ENCODE assay signal across 8 mouse cellular contexts in the genomic region with DNA sequence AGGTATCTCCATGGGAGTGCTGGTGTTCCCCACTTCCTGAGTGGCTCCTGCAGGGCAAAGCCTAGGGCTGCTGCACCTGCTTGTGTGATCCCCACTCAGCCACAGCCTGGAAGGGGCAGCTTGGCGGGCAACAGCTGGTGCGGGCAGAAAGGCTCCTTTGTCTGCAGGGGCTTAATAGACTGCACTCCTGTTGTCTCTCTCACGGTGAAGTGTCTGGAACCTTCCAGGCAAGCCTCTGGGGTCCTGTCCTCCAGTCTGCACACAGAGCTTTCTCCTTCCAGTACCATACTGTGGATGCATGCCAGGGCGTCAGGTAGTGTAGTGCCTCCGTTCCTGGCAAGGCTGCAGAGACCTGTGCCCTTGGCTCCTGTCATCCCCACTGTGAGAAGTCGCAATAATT. TPM values are rescaled to one million over a fixed set of nuclear protein-coding genes. Genes with fewer than 3 reads are reported as not detected.
DNase-seq lines count a peak whose midpoint lies in the region; ATAC-seq lines count a peak whose summit lies in the region.

No protein-coding gene starts in this region.

- H3K36me3 ChIP-seq in megakaryocyte, embryonic 14.5 days (replicated peaks; ENCODE audit: low read length), result peaks cover 69% of the 10 kb centered on the region
- H3K36me3 ChIP-seq in limb, embryonic 12.5 days, result peaks cover 57% of the 10 kb centered on the region
- peaks cover 17% of the 10 kb centered on the region; the same call in 1 of the 2 replicates for H3K36me3 ChIP-seq in stomach, embryonic 15.5 days

- H3K9me3 ChIP-seq in megakaryocyte, embryonic 14.5 days, result no peaks in the 10 kb centered on the region
- no peaks in the 10 kb centered on the region for H3K9me3 ChIP-seq in limb, embryonic 12.5 days
- H3K9me3 ChIP-seq in stomach, embryonic 15.5 days, result no peaks in the 10 kb centered on the region

- peak overlapping the region; percentile 93 for H3K4me2 ChIP-seq in limb, embryonic 12.5 days
- H3K4me2 ChIP-seq in stomach, embryonic 15.5 days, result peak overlapping the region; percentile 95

- H3K27me3 ChIP-seq in megakaryocyte, embryonic 14.5 days (replicated peaks), result no peaks in the 10 kb centered on the region
- no peaks in the 10 kb centered on the region for H3K27me3 ChIP-seq in limb, embryonic 12.5 days
- H3K27me3 ChIP-seq in stomach, embryonic 15.5 days (replicated peaks), result no peaks in the 10 kb centered on the region

- H3K4me1 ChIP-seq in megakaryocyte, embryonic 14.5 days, result peaks cover 74% of the 10 kb centered on the region
- H3K4me1 ChIP-seq in limb, embryonic 12.5 days (replicated peaks), result peaks cover 34% of the 10 kb centered on the region
- peaks cover 39% of the 10 kb centered on the region for H3K4me1 ChIP-seq in stomach, embryonic 15.5 days

- H3K4me3 ChIP-seq in megakaryocyte, embryonic 14.5 days (replicated peaks), result peak overlapping the region; percentile 100
- H3K4me3 ChIP-seq in limb, embryonic 12.5 days (replicated peaks), result peak overlapping the region; percentile 92; the same call in 1 of the 2 replicates
- peak overlapping the region; percentile 95 for H3K4me3 ChIP-seq in stomach, embryonic 15.5 days (replicated peaks)

- ATAC-seq in megakaryocyte, adult 5-6 weeks (ENCODE audit: poor library complexity, severe bottlenecking), result no peak
- no peak for ATAC-seq in limb, embryonic 12.5 days (ENCODE audit: insufficient number of reproducible peaks, insufficient read depth, low FRiP score, low TSS enrichment, low read depth)
- no peak for ATAC-seq in stomach, embryonic 15.5 days (ENCODE audit: insufficient read depth, low FRiP score, low read depth)

- peak; percentile 29 for DNase-seq in adrenal gland, adult 2 months
- DNase-seq in adrenal gland, postnatal 4 days (ENCODE audit: low spot score in 2 of 2), result no peak
- DNase-seq in left cerebral cortex, postnatal 25 days (ENCODE audit: low spot score in 2 of 2), result no peak
- DNase-seq in ovary, adult 18-20 months (ENCODE audit: low spot score), result no peak

- intact Hi-C loops in left cerebral cortex, postnatal 25 days (cut with DNase I), result no loop called here

- H3K27ac ChIP-seq in limb, embryonic 12.5 days, result no peak overlapping the region
- no peak overlapping the region for H3K27ac ChIP-seq in stomach, embryonic 15.5 days

- no peak overlapping the region for H3K9ac ChIP-seq in limb, embryonic 12.5 days (replicated peaks)
- H3K9ac ChIP-seq in stomach, embryonic 15.5 days, result 0 out of 2 replicates have a peak overlapping the region, but pooled peaks have one; percentile 86

- 81% methylated on average over 6 of the region's 6 CpGs for WGBS in limb, embryonic 12.5 days
- 68% methylated on average over 6 of the region's 6 CpGs for WGBS in stomach, embryonic 15.5 days

RNA-seq across cellular contexts. Expression of gene Stk11, which starts 2.9 kb away (rescaled TPM):
- 100 to 1,000 TPM; 153 to 156 TPM for total RNA-seq in adrenal gland, adult 2 months (2021)
- polyA plus RNA-seq in adrenal gland, adult 2 months (2012; rRNA removed), result 151 and 159 TPM in 2 replicates
- 100 to 1,000 TPM; 130 to 139 TPM for total RNA-seq in adrenal gland, postnatal 4 days (2021)
- polyA plus RNA-seq in megakaryocyte, embryonic 14.5 days (2012; ENCODE audit: insufficient read depth, low replicate concordance), result 153 and 200 TPM in 2 replicates
- 58.0 and 60.7 TPM in 2 replicates for total RNA-seq in megakaryocyte, adult 5-6 weeks (2015)
- total RNA-seq in megakaryocyte, adult 5-6 weeks (2017), result 142 and 146 TPM in 2 replicates
- polyA plus RNA-seq in limb, embryonic 12.5 days (2016; fragmentation: Nextera tagmentation; extraction: Ambion mirVana), result 16.1 and 18.1 TPM in 2 replicates
- polyA plus RNA-seq in stomach, embryonic 15.5 days (2015; fragmentation: Nextera tagmentation; extraction: Ambion mirVana), result 16.9 and 19.2 TPM in 2 replicates
- total RNA-seq in left cerebral cortex, postnatal 25 days (2021), result 10 to 100 TPM; 92.1 to 95.0 TPM

RNA-seq across cellular contexts. Expression of gene Sbno2, which starts 13.2 kb away (rescaled TPM):
- 10 to 100 TPM; 38.5 to 59.3 TPM for total RNA-seq in adrenal gland, adult 2 months (2021)
- 102 and 120 TPM in 2 replicates for polyA plus RNA-seq in adrenal gland, adult 2 months (2012; rRNA removed)
- total RNA-seq in adrenal gland, postnatal 4 days (2021), result 10 to 100 TPM; 51.7 to 53.2 TPM
- 151 and 347 TPM in 2 replicates for polyA plus RNA-seq in megakaryocyte, embryonic 14.5 days (2012; ENCODE audit: insufficient read depth, low replicate concordance)
- 32.4 and 33.0 TPM in 2 replicates for total RNA-seq in megakaryocyte, adult 5-6 weeks (2015)
- 41.9 and 46.7 TPM in 2 replicates for total RNA-seq in megakaryocyte, adult 5-6 weeks (2017)
- 13.9 and 14.4 TPM in 2 replicates for polyA plus RNA-seq in limb, embryonic 12.5 days (2016; fragmentation: Nextera tagmentation; extraction: Ambion mirVana)
- 14.8 and 15.9 TPM in 2 replicates for polyA plus RNA-seq in stomach, embryonic 15.5 days (2015; fragmentation: Nextera tagmentation; extraction: Ambion mirVana)
- total RNA-seq in left cerebral cortex, postnatal 25 days (2021), result 10 to 100 TPM; 17.8 to 17.9 TPM

RNA-seq across cellular contexts. Expression of gene Atp5d, which starts 19.9 kb away (rescaled TPM):
- total RNA-seq in adrenal gland, adult 2 months (2021), result 100 to 1,000 TPM; 654 to 778 TPM
- 5,895 and 6,727 TPM in 2 replicates for polyA plus RNA-seq in adrenal gland, adult 2 months (2012; rRNA removed)
- 100 to 1,000 TPM; 401 to 425 TPM for total RNA-seq in adrenal gland, postnatal 4 days (2021)
- 1,192 and 1,533 TPM in 2 replicates for polyA plus RNA-seq in megakaryocyte, embryonic 14.5 days (2012; ENCODE audit: insufficient read depth, low replicate concordance)
- 161 and 162 TPM in 2 replicates for total RNA-seq in megakaryocyte, adult 5-6 weeks (2015)
- total RNA-seq in megakaryocyte, adult 5-6 weeks (2017), result 31.0 and 34.7 TPM in 2 replicates
- 460 and 465 TPM in 2 replicates for polyA plus RNA-seq in limb, embryonic 12.5 days (2016; fragmentation: Nextera tagmentation; extraction: Ambion mirVana)
- 544 and 602 TPM in 2 replicates for polyA plus RNA-seq in stomach, embryonic 15.5 days (2015; fragmentation: Nextera tagmentation; extraction: Ambion mirVana)
- 100 to 1,000 TPM; 372 to 381 TPM for total RNA-seq in left cerebral cortex, postnatal 25 days (2021)

RNA-seq across cellular contexts. Expression of gene Cbarp, which starts 22.1 kb away (rescaled TPM):
- total RNA-seq in adrenal gland, adult 2 months (2021), result 100 to 1,000 TPM in 1 of 2 experiments, 10 to 100 TPM in 1; 74.5 to 118 TPM
- polyA plus RNA-seq in adrenal gland, adult 2 months (2012; rRNA removed), result 84.3 and 84.6 TPM in 2 replicates
- total RNA-seq in adrenal gland, postnatal 4 days (2021), result 10 to 100 TPM; 49.1 to 72.7 TPM
- 4.8 and 11.7 TPM in 2 replicates for polyA plus RNA-seq in megakaryocyte, embryonic 14.5 days (2012; ENCODE audit: insufficient read depth, low replicate concordance)
- total RNA-seq in megakaryocyte, adult 5-6 weeks (2015), result 1.6 and 2.2 TPM in 2 replicates
- total RNA-seq in megakaryocyte, adult 5-6 weeks (2017), result 1.4 TPM in 1 of 2 replicates, not detected in the other
- 4.9 and 5.6 TPM in 2 replicates for polyA plus RNA-seq in limb, embryonic 12.5 days (2016; fragmentation: Nextera tagmentation; extraction: Ambion mirVana)
- polyA plus RNA-seq in stomach, embryonic 15.5 days (2015; fragmentation: Nextera tagmentation; extraction: Ambion mirVana), result 5.1 and 6.7 TPM in 2 replicates
- total RNA-seq in left cerebral cortex, postnatal 25 days (2021), result 100 to 1,000 TPM; 487 TPM

RNA-seq across cellular contexts. Expression of gene Midn, which starts 29.5 kb away (rescaled TPM):
- total RNA-seq in adrenal gland, adult 2 months (2021), result 100 to 1,000 TPM in 1 of 2 experiments, 10 to 100 TPM in 1; 75.8 to 115 TPM
- 233 and 269 TPM in 2 replicates for polyA plus RNA-seq in adrenal gland, adult 2 months (2012; rRNA removed)
- 100 to 1,000 TPM; 113 to 124 TPM for total RNA-seq in adrenal gland, postnatal 4 days (2021)
- polyA plus RNA-seq in megakaryocyte, embryonic 14.5 days (2012; ENCODE audit: insufficient read depth, low replicate concordance), result 171 and 203 TPM in 2 replicates
- 29.5 and 29.6 TPM in 2 replicates for total RNA-seq in megakaryocyte, adult 5-6 weeks (2015)
- total RNA-seq in megakaryocyte, adult 5-6 weeks (2017), result 22.4 and 36.1 TPM in 2 replicates
- 30.6 and 38.0 TPM in 2 replicates for polyA plus RNA-seq in limb, embryonic 12.5 days (2016; fragmentation: Nextera tagmentation; extraction: Ambion mirVana)
- polyA plus RNA-seq in stomach, embryonic 15.5 days (2015; fragmentation: Nextera tagmentation; extraction: Ambion mirVana), result 16.0 and 19.8 TPM in 2 replicates
- 10 to 100 TPM; 74.3 to 98.7 TPM for total RNA-seq in left cerebral cortex, postnatal 25 days (2021)
